ENCODE assay signal across 23 mouse cellular contexts in genomic region chr3:58992122-58992521, GRCm38 (mm10). TPM values are rescaled to one million over a fixed set of nuclear protein-coding genes. Genes with fewer than 3 reads are reported as not detected.
A peak's percentile ranks its signal among the peaks of the same experiment; 100 is the strongest.
DNase-seq lines count a peak whose midpoint lies in the region; ATAC-seq lines count a peak whose summit lies in the region.
"Had no signal": no experiment of that assay in that cellular context is flagged by ENCODE, and none has a peak within 500 bp of the region (broad histone marks: within the 10 kb centered on the region; RNA-seq: fewer than 3 reads in every experiment).

No protein-coding gene starts in this region.

- no peaks in the 10 kb centered on the region for H3K36me3 ChIP-seq in embryonic facial prominence, embryonic 14.5 days (ENCODE audit: control insufficient read depth, insufficient read depth, low read length)
- H3K36me3 ChIP-seq in embryonic facial prominence, embryonic 10.5 days (replicated peaks), result no peaks in the 10 kb centered on the region
- no peaks in the 10 kb centered on the region for H3K36me3 ChIP-seq in hindbrain, embryonic 13.5 days
- no peaks in the 10 kb centered on the region for H3K36me3 ChIP-seq in hindbrain, embryonic 11.5 days (ENCODE audit: control insufficient read depth, insufficient read depth, low read length)
- H3K36me3 ChIP-seq in midbrain, embryonic 12.5 days, result no peaks in the 10 kb centered on the region
- H3K36me3 ChIP-seq: heart, embryonic 12.5 days; liver, embryonic 13.5 days had no signal

- peak; percentile 92 for ATAC-seq in embryonic facial prominence, embryonic 14.5 days (ENCODE audit: low read depth)
- 0 out of 2 replicates have a peak, but pooled peaks have one; percentile 32 for ATAC-seq in hindbrain, embryonic 13.5 days (ENCODE audit: low FRiP score)
- ATAC-seq in hindbrain, embryonic 11.5 days (ENCODE audit: low FRiP score), result no peak
- peak; percentile 16; the same call in 1 of the 2 replicates for ATAC-seq in midbrain, embryonic 12.5 days (ENCODE audit: low FRiP score, low read depth)
- ATAC-seq: activated CD4-positive, CD25-positive, alpha-beta regulatory T cell, adult 4 months had no signal

- H3K9ac ChIP-seq in embryonic facial prominence, embryonic 14.5 days (ENCODE audit: low read depth, low read length), result no peak overlapping the region
- no peak overlapping the region for H3K9ac ChIP-seq in hindbrain, embryonic 13.5 days
- no peak overlapping the region for H3K9ac ChIP-seq in hindbrain, embryonic 11.5 days (ENCODE audit: low read depth, low read length)
- H3K9ac ChIP-seq in midbrain, embryonic 12.5 days (replicated peaks), result no peak overlapping the region
- H3K9ac ChIP-seq: heart, embryonic 12.5 days; liver, embryonic 13.5 days had no signal

- H3K4me2 ChIP-seq in embryonic facial prominence, embryonic 14.5 days (ENCODE audit: low read depth, low read length), result no peak overlapping the region
- no peak overlapping the region for H3K4me2 ChIP-seq in hindbrain, embryonic 13.5 days
- no peak overlapping the region for H3K4me2 ChIP-seq in hindbrain, embryonic 11.5 days (replicated peaks; ENCODE audit: low read depth, low read length)
- no peak overlapping the region for H3K4me2 ChIP-seq in midbrain, embryonic 12.5 days (replicated peaks)
- H3K4me2 ChIP-seq: heart, embryonic 12.5 days; liver, embryonic 13.5 days had no signal

- no peaks in the 10 kb centered on the region for H3K27me3 ChIP-seq in embryonic facial prominence, embryonic 14.5 days (replicated peaks; ENCODE audit: control insufficient read depth, insufficient read depth, low read length)
- no peaks in the 10 kb centered on the region; the same call in 1 of the 2 replicates for H3K27me3 ChIP-seq in embryonic facial prominence, embryonic 10.5 days (replicated peaks; ENCODE audit: low read depth, poor library complexity, severe bottlenecking)
- H3K27me3 ChIP-seq in hindbrain, embryonic 13.5 days, result no peaks in the 10 kb centered on the region
- H3K27me3 ChIP-seq in hindbrain, embryonic 11.5 days (ENCODE audit: control insufficient read depth, insufficient read depth, low read length), result no peaks in the 10 kb centered on the region
- H3K27me3 ChIP-seq in midbrain, embryonic 12.5 days, result no peaks in the 10 kb centered on the region

- no peaks in the 10 kb centered on the region for H3K9me3 ChIP-seq in embryonic facial prominence, embryonic 14.5 days (ENCODE audit: control insufficient read depth, low read length)
- H3K9me3 ChIP-seq in embryonic facial prominence, embryonic 10.5 days, result no peaks in the 10 kb centered on the region
- H3K9me3 ChIP-seq in hindbrain, embryonic 13.5 days, result no peaks in the 10 kb centered on the region
- no peaks in the 10 kb centered on the region for H3K9me3 ChIP-seq in hindbrain, embryonic 11.5 days (ENCODE audit: control insufficient read depth, low read length)
- H3K9me3 ChIP-seq in midbrain, embryonic 12.5 days, result no peaks in the 10 kb centered on the region
- H3K9me3 ChIP-seq: heart, embryonic 12.5 days; liver, embryonic 13.5 days had no signal

- DNase-seq in embryonic facial prominence, embryonic 14.5 days (ENCODE audit: low spot score), result peak; percentile 30
- DNase-seq in embryonic facial prominence, embryonic 10.5 days (ENCODE audit: low spot score), result no peak
- DNase-seq in hindbrain, embryonic 11.5 days (ENCODE audit: low spot score), result no peak
- DNase-seq in retina, embryonic 14.5 days (ENCODE audit: low spot score), result peak; percentile 27
- no peak for DNase-seq in layer of hippocampus, postnatal 10 days (ENCODE audit: low spot score in 2 of 2)
- DNase-seq: adrenal gland, postnatal 10 days; cerebellum, adult 2 months; cerebellum, postnatal 36 days; embryo, embryonic 11 days; gastrocnemius, postnatal 14 days; heart, adult 18-20 months; heart, postnatal 14 days; kidney, adult 18-20 months; layer of hippocampus, adult 9-11 months; liver, embryonic 13.5 days; lung, adult 2 months; thymus, postnatal 36 days had no signal

- no peaks in the 10 kb centered on the region for H3K4me1 ChIP-seq in embryonic facial prominence, embryonic 14.5 days (ENCODE audit: control insufficient read depth, insufficient read depth, low read length)
- H3K4me1 ChIP-seq in embryonic facial prominence, embryonic 10.5 days, result peaks cover 5% of the 10 kb centered on the region; the same call in 1 of the 2 replicates
- peaks cover 7% of the 10 kb centered on the region for H3K4me1 ChIP-seq in hindbrain, embryonic 13.5 days (replicated peaks)
- H3K4me1 ChIP-seq in hindbrain, embryonic 11.5 days (replicated peaks; ENCODE audit: control insufficient read depth, insufficient read depth, low read length), result no peaks in the 10 kb centered on the region
- H3K4me1 ChIP-seq in midbrain, embryonic 12.5 days, result peaks cover 3% of the 10 kb centered on the region
- H3K4me1 ChIP-seq: heart, embryonic 12.5 days; liver, embryonic 13.5 days had no signal

- no peak overlapping the region for H3K27ac ChIP-seq in embryonic facial prominence, embryonic 14.5 days (replicated peaks; ENCODE audit: low read depth, low read length)
- H3K27ac ChIP-seq in embryonic facial prominence, embryonic 10.5 days (replicated peaks), result no peak overlapping the region
- H3K27ac ChIP-seq in hindbrain, embryonic 13.5 days, result no peak overlapping the region
- no peak overlapping the region for H3K27ac ChIP-seq in hindbrain, embryonic 11.5 days (ENCODE audit: low read depth, low read length)
- no peak overlapping the region for H3K27ac ChIP-seq in midbrain, embryonic 12.5 days (replicated peaks)
- H3K27ac ChIP-seq: kidney, postnatal 0 days; left cerebral cortex, adult 2 months; liver, embryonic 13.5 days had no signal

- no peak overlapping the region for H3K4me3 ChIP-seq in embryonic facial prominence, embryonic 14.5 days (ENCODE audit: low read depth, low read length)
- H3K4me3 ChIP-seq in embryonic facial prominence, embryonic 10.5 days, result no peak overlapping the region
- H3K4me3 ChIP-seq in hindbrain, embryonic 13.5 days, result no peak overlapping the region
- H3K4me3 ChIP-seq in hindbrain, embryonic 11.5 days (ENCODE audit: low read depth, low read length), result no peak overlapping the region
- H3K4me3 ChIP-seq in midbrain, embryonic 12.5 days, result no peak overlapping the region
- H3K4me3 ChIP-seq: heart, embryonic 12.5 days; left cerebral cortex, adult 2 months; liver, embryonic 13.5 days had no signal

RNA-seq across cellular contexts. Expression of gene Med12l, which starts 13.5 kb away (rescaled TPM):
- polyA plus RNA-seq in embryonic facial prominence, embryonic 14.5 days (2014; fragmentation: Nextera tagmentation; extraction: Ambion mirVana), result 3.3 and 3.4 TPM in 2 replicates
- 2.0 and 2.6 TPM in 2 replicates for polyA plus RNA-seq in embryonic facial prominence, embryonic 10.5 days (2016; fragmentation: Nextera tagmentation; extraction: Ambion mirVana)
- 3.9 and 4.2 TPM in 2 replicates for polyA plus RNA-seq in hindbrain, embryonic 13.5 days (2015; fragmentation: Nextera tagmentation; extraction: Ambion mirVana)
- 3.8 and 4.7 TPM in 2 replicates for polyA plus RNA-seq in hindbrain, embryonic 11.5 days (2014; fragmentation: Nextera tagmentation; extraction: Ambion mirVana)
- polyA plus RNA-seq in midbrain, embryonic 12.5 days (2016; fragmentation: Nextera tagmentation; extraction: Ambion mirVana), result 4.4 and 4.7 TPM in 2 replicates
- 10 to 100 TPM; 32.7 to 36.9 TPM for total RNA-seq in layer of hippocampus, postnatal 10 days (2021)

Comparison
In these comparisons a context has a peak if more than half of its experiments do, and no peak if none do; other contexts are left out.
1. DNase-seq: peak in embryonic facial prominence, embryonic 14.5 days (single experiment) and retina, embryonic 14.5 days (single experiment); none in embryonic facial prominence, embryonic 10.5 days (single experiment), hindbrain, embryonic 11.5 days (single experiment) and layer of hippocampus, postnatal 10 days (0 of 2).